Mouse (Mus musculus): Measurements from ENCODE around the gene Ldb2.

Ldb2 gene

GRCm38 (mm10) chr5:44645952-44646841 lies 153.3 kb downstream of the Ldb2 start:
- DNase-seq (ENCODE audit: low spot score in 2 of 2): no peak

GRCm38 (mm10) chr5:44643079-44643478 lies 156.4 kb downstream of the Ldb2 start:
- no peak for DNase-seq (ENCODE audit: low spot score in 2 of 2)

- no peak for DNase-seq (ENCODE audit: low spot score in 2 of 2)
Measured at GRCm38 (mm10) chr5:44641060-44641459, 158.4 kb downstream of the Ldb2 start.

GRCm38 (mm10) chr5:44635546-44635945 lies 163.9 kb downstream of the Ldb2 start:
- DNase-seq (ENCODE audit: low spot score in 2 of 2): no peak

- DNase-seq (ENCODE audit: low spot score in 2 of 2): no peak
Measured at GRCm38 (mm10) chr5:44629034-44629625, 170.3 kb downstream of the Ldb2 start.

- no peak for DNase-seq (ENCODE audit: low spot score in 2 of 2)
Measured at GRCm38 (mm10) chr5:44627487-44627886, 172.0 kb downstream of the Ldb2 start.

GRCm38 (mm10) chr5:44626885-44627284 lies 172.6 kb downstream of the Ldb2 start:
- DNase-seq (ENCODE audit: low spot score in 2 of 2): no peak

GRCm38 (mm10) chr5:44626114-44626513 lies 173.4 kb downstream of the Ldb2 start:
- no peak for DNase-seq (ENCODE audit: low spot score in 2 of 2)

- no peak for DNase-seq (ENCODE audit: low spot score in 2 of 2)
Measured at GRCm38 (mm10) chr5:44615677-44616076, 183.8 kb downstream of the Ldb2 start.

- DNase-seq (ENCODE audit: low spot score in 2 of 2): no peak
Measured at GRCm38 (mm10) chr5:44608901-44609300, 190.6 kb downstream of the Ldb2 start.

- DNase-seq (ENCODE audit: low spot score in 2 of 2): no peak
Measured at GRCm38 (mm10) chr5:44601340-44601739, 198.1 kb downstream of the Ldb2 start.

- peak in 1 of 2 experiments; percentile 17 for DNase-seq (ENCODE audit: low spot score in 2 of 2)
Measured at GRCm38 (mm10) chr5:44593522-44594218, 205.8 kb downstream of the Ldb2 start.

- DNase-seq (ENCODE audit: low spot score in 2 of 2): no peak
Measured at GRCm38 (mm10) chr5:44590750-44591149, 208.7 kb downstream of the Ldb2 start.

- no peak for DNase-seq (ENCODE audit: low spot score in 2 of 2)
Measured at GRCm38 (mm10) chr5:44589318-44589717, 210.2 kb downstream of the Ldb2 start.

GRCm38 (mm10) chr5:44586571-44586970 lies 212.9 kb downstream of the Ldb2 start:
- DNase-seq (ENCODE audit: low spot score in 2 of 2): no peak

GRCm38 (mm10) chr5:44579899-44580459 lies 219.5 kb downstream of the Ldb2 start:
- DNase-seq (ENCODE audit: low spot score in 2 of 2): no peak

GRCm38 (mm10) chr5:44576682-44577349 lies 222.7 kb downstream of the Ldb2 start:
- no peak for DNase-seq (ENCODE audit: low spot score in 2 of 2)

- DNase-seq (ENCODE audit: low spot score in 2 of 2): no peak
Measured at GRCm38 (mm10) chr5:44574681-44575080, 224.8 kb downstream of the Ldb2 start.

- no peak for DNase-seq (ENCODE audit: low spot score in 2 of 2)
Measured at GRCm38 (mm10) chr5:44553765-44554352, 245.6 kb downstream of the Ldb2 start.

- DNase-seq (ENCODE audit: low spot score in 2 of 2): no peak
Measured at GRCm38 (mm10) chr5:44553155-44553554, 246.3 kb downstream of the Ldb2 start.

GRCm38 (mm10) chr5:44552121-44552520 lies 247.4 kb downstream of the Ldb2 start:
- DNase-seq (ENCODE audit: low spot score in 2 of 2): no peak

Data from frontal cortex, postnatal 10 days (tissue).